Mouse (Mus musculus): ENCODE measurements at regions not wholly inside any gene's neighbourhood (a gene's known extent, or its start where the extent isn't known, plus 50 kb on each side); places are given as distances from the start of the nearest gene placed in this dataset.

- DNase-seq (ENCODE audit: low spot score in 2 of 2) = no peak
Measured at GRCm38 (mm10) chr7:98768460-98768859, 65.6 kb downstream of the Thap12 start.

DNA sequence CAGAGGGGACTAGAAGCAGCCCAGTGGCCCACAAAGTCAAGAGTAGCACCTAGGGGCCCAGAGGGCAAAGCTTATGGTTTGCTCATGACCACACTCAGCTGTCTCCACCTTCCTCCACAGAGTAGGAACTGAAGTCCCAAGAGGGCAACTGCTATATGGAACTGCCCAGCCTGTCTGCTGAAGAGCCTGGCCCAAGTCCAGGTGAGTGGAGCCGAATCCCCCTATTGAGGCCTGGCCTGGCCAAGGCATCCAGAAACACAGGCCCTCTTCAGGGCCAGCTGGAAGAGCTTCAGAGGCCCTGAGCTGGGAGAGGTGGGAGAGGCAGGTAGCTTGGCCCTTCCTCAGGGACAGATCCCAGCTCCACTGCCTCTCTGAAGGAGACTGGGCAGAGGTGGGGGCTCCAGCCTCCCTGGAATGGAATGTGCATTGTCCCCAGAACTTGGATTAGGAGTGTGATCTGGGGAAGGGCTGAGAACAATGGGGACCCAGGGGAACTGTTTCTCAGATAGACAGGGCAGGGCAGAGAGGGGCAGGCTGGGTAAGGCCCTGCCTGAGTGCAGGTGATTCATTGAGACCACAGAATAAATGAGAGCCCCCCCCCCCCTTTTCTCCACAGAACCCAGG is 65.7 kb upstream of the Wnt11 start:
- no peak for DNase-seq (ENCODE audit: low spot score in 2 of 2)

- no peak for DNase-seq (ENCODE audit: low spot score in 2 of 2)
Measured at GRCm38 (mm10) chr7:98770257-98770890, 64.5 kb upstream of the Wnt11 start.

GRCm38 (mm10) chr7:98771134-98771775 is 63.7 kb upstream of the Wnt11 start:
- no peak for DNase-seq (ENCODE audit: low spot score in 2 of 2)

- no peak for DNase-seq (ENCODE audit: low spot score in 2 of 2)
Measured at GRCm38 (mm10) chr7:98774597-98774996, 60.3 kb upstream of the Wnt11 start.

GRCm38 (mm10) chr7:98775031-98775430 is 59.9 kb upstream of the Wnt11 start:
- no peak for DNase-seq (ENCODE audit: low spot score in 2 of 2)

DNA sequence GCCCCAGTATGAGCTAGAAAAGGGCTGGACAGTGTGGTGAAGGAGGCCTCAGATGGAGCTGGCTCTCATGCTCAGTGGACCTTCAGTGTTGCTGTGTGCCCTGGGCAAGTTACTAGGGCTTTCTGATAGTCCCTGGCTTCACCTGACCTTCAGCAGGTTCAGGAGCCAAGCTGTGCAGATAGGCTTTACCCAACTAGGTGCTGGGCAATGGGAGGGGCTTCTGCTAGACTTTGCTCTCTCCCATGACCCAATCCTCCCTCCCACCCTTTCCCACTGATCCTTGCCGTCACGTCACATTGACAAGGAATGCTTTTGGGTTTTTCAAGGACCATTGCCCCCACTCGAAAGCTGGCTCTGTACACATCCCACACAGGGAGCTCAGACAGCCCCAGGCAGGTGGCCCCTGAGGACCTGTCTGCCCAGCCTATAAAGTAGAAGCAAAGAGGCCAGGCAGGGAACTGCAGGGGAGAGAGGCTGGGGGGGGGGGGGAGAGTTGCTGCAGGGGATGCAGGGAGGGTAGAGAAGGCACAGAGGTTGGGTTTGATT is 57.5 kb upstream of the Wnt11 start:
- no peak for DNase-seq (ENCODE audit: low spot score in 2 of 2)

GRCm38 (mm10) chr7:98778929-98779328 is 56.0 kb upstream of the Wnt11 start:
- DNase-seq (ENCODE audit: low spot score in 2 of 2) = peak; percentile 22 to 32

GRCm38 (mm10) chr7:98783521-98783920 is 51.4 kb upstream of the Wnt11 start:
- DNase-seq (ENCODE audit: low spot score in 2 of 2) = no peak

DNA sequence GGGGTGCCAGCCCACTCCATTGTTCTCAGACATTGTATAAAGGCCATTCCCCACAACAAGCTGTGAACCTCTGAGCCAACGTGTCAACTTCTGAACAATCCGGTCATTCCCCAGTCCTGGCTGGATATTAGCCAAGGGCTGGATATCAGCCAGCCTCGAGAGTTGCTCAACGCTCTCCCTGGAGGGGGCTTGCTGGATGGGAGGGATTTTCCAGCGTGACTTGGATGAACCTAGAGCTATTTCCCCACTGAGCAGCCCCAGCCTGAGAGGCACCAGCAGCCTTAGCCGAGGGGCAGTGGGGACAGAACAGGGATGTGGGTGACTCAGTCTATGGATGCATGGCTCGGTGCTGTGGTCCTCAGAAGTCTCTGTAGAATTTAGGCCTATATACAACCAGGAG is 51.0 kb upstream of the Wnt11 start:
- peak; percentile 5 to 10 for DNase-seq (ENCODE audit: low spot score in 2 of 2)

DNA sequence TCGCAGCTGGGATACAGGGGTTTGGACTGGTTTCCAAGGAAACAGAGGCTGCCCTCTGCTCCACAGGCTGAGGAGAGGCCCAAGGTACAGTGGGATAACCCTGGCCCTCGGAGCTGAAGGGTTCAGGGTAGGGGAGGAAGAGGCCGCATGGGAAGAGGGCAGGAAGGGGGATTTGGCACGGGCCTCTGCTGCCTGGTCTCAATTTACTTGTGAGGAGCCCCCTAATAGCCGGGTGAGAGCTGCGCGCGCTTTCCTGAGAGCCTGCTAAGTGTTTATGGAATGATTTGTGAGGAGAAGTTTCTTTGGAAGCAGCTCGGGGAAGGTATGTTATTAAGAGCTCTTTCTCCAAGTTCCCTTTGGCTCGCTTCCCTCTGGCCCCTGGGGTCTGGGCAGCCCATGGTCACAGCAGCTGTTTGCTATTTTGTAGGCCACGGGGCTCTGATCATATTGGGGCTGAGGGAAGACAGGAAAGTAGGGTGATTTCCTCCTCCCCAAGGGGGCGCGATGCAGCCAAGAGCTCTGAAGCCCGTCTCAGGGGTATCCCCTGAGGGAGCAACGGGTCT is 50.5 kb upstream of the Wnt11 start:
- no peak for DNase-seq (ENCODE audit: low spot score in 2 of 2)
